Mouse (Mus musculus) fat pad, adult 2 months (tissue): ENCODE measurements around the gene Smg8.

Source experiments
- DNase-seq: peaks from one replicate; pipeline ENCODE4 v3.0.0-alpha.2; 2011; ENCODE audit warnings: low read depth, low spot score; ENCODE audit errors: extremely low read depth

Gene Smg8

GRCm38 (mm10) chr11:87046968-87047367 is 39.6 kb downstream of the Smg8 start:
- no peak for DNase-seq

- no peak for DNase-seq
These were observed 43.5 kb downstream of the Smg8 start for GRCm38 (mm10) chr11:87043052-87043451.

GRCm38 (mm10) chr11:87039307-87039963 is 47.1 kb downstream of the Smg8 start:
- no peak for DNase-seq

GRCm38 (mm10) chr11:87036180-87036579 is 50.4 kb downstream of the Smg8 start:
- DNase-seq = no peak

DNA sequence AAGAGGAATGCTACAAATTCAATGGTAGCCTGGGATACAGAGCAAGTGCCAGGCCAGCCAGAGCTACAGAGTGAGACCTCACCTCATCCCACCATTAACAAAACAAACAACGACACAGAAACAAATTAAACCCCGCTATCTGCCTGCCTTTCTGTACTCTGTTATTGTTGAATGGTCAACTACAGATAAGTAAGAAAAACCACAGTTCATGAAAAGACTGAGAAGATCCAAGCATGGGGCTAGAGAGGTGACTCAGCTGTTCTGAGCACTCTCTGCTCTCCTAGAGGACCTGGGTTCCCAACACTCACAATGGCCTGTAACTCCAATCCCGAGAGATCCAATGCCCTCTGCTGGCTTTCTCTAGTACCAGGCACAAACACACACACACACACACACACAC is 58.4 kb downstream of the Smg8 start:
- DNase-seq = no peak
